Mouse (Mus musculus) limb, embryonic 14.5 days (tissue): ENCODE data around the gene C8a. TPM values are rescaled to one million over a fixed set of nuclear protein-coding genes. Genes with fewer than 3 reads are reported as not detected.

ENCODE experiments used
- ATAC-seq: fragments of 200-750 bp; cut with Nextera tagmentation; 2 replicates; pipeline ENCODE4 v1.8.0; 2017; ENCODE audit warnings: low read depth, moderate number of reproducible peaks, moderate TSS enrichment; ENCODE audit not compliant: low FRiP score
- DNase-seq: peaks from one replicate; pipeline ENCODE4 v3.0.0-alpha.2; 2015; ENCODE audit warnings: low spot score
- H3K27ac ChIP-seq: fragments of 300-500 bp; sonication (generic); replicated peaks from 2 replicates; pipeline ENCODE4 v1.5.1; 2014; ENCODE audit warnings: low read depth, mild to moderate bottlenecking, low read length, moderate library complexity, mixed read lengths
- H3K27me3 ChIP-seq: fragments of 300-500 bp; sonication (generic); 2 replicates; pipeline ENCODE4 v1.6.1; 2014; ENCODE audit warnings: low read length, mixed read lengths; ENCODE audit not compliant: control insufficient read depth, insufficient read depth
- H3K36me3 ChIP-seq: fragments of 300-500 bp; sonication (generic); 2 replicates; pipeline ENCODE4 v1.6.1; 2014; ENCODE audit warnings: mild to moderate bottlenecking, low read length, moderate library complexity, mixed read lengths; ENCODE audit not compliant: control insufficient read depth, insufficient read depth
- H3K4me1 ChIP-seq: fragments of 300-500 bp; sonication (generic); 2 replicates; pipeline ENCODE4 v1.6.1; 2014; ENCODE audit warnings: antibody characterized with exemption, low read length, mixed read lengths; ENCODE audit not compliant: control insufficient read depth, insufficient read depth
- H3K4me2 ChIP-seq: fragments of 300-500 bp; sonication (generic); replicated peaks from 2 replicates; pipeline ENCODE4 v1.6.1; 2014; ENCODE audit warnings: low read depth, mild to moderate bottlenecking, low read length, moderate library complexity; ENCODE audit not compliant: severe bottlenecking
- H3K4me3 ChIP-seq: fragments of 300-500 bp; sonication (generic); replicated peaks from 2 replicates; pipeline ENCODE4 v1.5.1; 2014; ENCODE audit warnings: low read length
- H3K9ac ChIP-seq: fragments of 300-500 bp; sonication (generic); 2 replicates; pipeline ENCODE4 v1.6.1; 2014; ENCODE audit warnings: mild to moderate bottlenecking, low read depth, low read length, moderate library complexity; ENCODE audit not compliant: severe bottlenecking
- H3K9me3 ChIP-seq: fragments of 300-500 bp; sonication (generic); 2 replicates; pipeline ENCODE4 v1.6.1; 2016; ENCODE audit warnings: low read length; ENCODE audit not compliant: control insufficient read depth
- POLR2A ChIP-seq: fragments of 200-500 bp; IDR thresholded peaks from 2 replicates; pipeline ENCODE4 v1.8.0; 2012; ENCODE audit warnings: inconsistent platforms, mild to moderate bottlenecking, moderate library complexity, borderline replicate concordance; ENCODE audit not compliant: insufficient read depth, insufficient read length; ENCODE audit errors: extremely low read depth
- WGBS: fragments of 180-500 bp; shearing (Covaris S2); extraction: QIAGEN DNeasy Blood & Tissue Kit; methylation state at CpG from one replicate; pipeline ENCODE4 v1.1.7; 2014; 5-methylcytosine and 5-hydroxymethylcytosine counted together
- polyA plus RNA-seq, 2 experiments: library from polyadenylated mRNA; depleted of rRNA in 1 of 2; stranded (reverse) in 1 of 2; unstranded in 1 of 2; fragments of >200 nt; fragmentation: Nextera tagmentation in 1 of 2; extraction: Ambion mirVana in 1 of 2; gene quantifications; 2 replicates each; pipeline versions ENCODE4 v1.2.1 to v1.2.3; 2012 to 2014

C8a gene
- polyA plus RNA-seq, 2 experiments: 0.04 TPM; not detected in 1

DNA sequence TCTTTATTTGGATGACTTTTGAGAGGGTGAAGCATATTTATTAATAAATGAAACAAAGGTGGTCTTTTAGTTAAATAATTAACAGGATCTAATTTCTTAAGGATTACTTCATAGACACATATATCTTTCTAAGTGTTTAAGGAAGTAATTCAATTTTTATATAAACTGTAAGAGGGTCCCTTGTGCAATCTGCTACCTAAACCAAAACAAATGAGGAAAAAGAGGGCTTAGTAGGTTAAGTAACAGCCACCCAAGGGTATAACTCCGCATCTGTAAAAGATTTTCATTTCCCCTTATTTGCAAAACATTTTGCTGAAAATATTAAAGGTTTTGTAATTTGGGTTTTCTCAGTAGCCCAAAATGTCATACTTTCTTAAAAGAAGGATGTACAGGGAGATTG lies 11.8 kb downstream of the C8a start:
- H3K27me3 ChIP-seq: no peaks in the 10 kb centered on the region
- 78% methylated on average over 1 of the region's 1 CpGs for WGBS
- H3K27ac ChIP-seq: no peak overlapping the region
- no peak for TF ChIP-seq POLR2A
- no peak for DNase-seq
- no peak overlapping the region for H3K9ac ChIP-seq
- no peak overlapping the region for H3K4me2 ChIP-seq
- no peak overlapping the region for H3K4me3 ChIP-seq
- no peaks in the 10 kb centered on the region for H3K4me1 ChIP-seq
- no peak for ATAC-seq
- H3K9me3 ChIP-seq: no peaks in the 10 kb centered on the region
- H3K36me3 ChIP-seq: no peaks in the 10 kb centered on the region

DNA sequence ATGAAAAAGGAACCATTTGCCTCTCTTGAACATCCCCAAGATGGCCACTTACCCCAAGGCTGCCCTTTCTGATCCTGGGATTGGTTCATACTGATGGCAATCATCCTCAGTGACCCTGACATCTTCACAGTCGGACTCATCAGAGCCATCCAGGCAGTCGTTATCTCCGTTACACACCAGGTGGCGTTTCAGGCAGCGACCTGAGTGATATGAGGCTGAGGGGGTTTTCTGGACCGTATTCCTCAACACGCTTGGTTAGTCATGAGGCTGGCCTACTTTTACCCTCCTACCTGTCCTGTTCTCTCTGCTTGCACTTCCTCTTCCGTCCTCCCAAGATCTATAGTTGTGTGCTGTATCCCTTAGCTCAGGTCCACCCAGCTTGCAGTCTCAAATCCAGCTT lies 15.0 kb downstream of the C8a start:
- H3K4me1 ChIP-seq: no peaks in the 10 kb centered on the region
- no peaks in the 10 kb centered on the region for H3K9me3 ChIP-seq
- no peak for ATAC-seq
- no peak overlapping the region for H3K4me3 ChIP-seq
- TF ChIP-seq POLR2A: no peak
- no peak overlapping the region for H3K9ac ChIP-seq
- no peak overlapping the region for H3K27ac ChIP-seq
- WGBS: 80% methylated on average over 8 of the region's 8 CpGs
- H3K4me2 ChIP-seq: no peak overlapping the region
- no peak for DNase-seq
- no peaks in the 10 kb centered on the region for H3K27me3 ChIP-seq
- no peaks in the 10 kb centered on the region for H3K36me3 ChIP-seq

DNA sequence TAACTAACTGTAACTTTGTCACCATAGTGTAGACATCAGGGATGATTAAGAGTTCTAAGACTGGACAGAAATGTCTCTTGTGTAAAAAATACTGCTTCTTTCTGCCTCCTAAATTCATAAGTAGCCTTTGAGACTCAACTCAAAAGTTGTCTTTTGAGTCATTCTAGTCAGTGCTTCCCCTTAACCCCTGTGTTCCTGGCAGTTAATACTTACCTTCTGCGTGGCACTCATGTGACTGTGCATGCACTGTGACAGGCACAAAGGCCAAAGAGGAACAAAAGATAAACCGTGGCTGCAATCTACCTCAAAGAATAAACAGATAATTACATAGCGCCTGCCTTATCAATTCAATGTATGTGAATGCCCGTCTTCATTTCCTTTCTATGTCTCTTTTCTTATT lies 18.4 kb downstream of the C8a start:
- TF ChIP-seq POLR2A: no peak
- no peaks in the 10 kb centered on the region for H3K36me3 ChIP-seq
- H3K4me1 ChIP-seq: no peaks in the 10 kb centered on the region
- H3K4me2 ChIP-seq: no peak overlapping the region
- H3K9me3 ChIP-seq: no peaks in the 10 kb centered on the region
- H3K27ac ChIP-seq: no peak overlapping the region
- WGBS: 80% methylated on average over 4 of the region's 4 CpGs
- no peaks in the 10 kb centered on the region for H3K27me3 ChIP-seq
- ATAC-seq: no peak
- no peak overlapping the region for H3K9ac ChIP-seq
- DNase-seq: no peak
- H3K4me3 ChIP-seq: no peak overlapping the region

DNA sequence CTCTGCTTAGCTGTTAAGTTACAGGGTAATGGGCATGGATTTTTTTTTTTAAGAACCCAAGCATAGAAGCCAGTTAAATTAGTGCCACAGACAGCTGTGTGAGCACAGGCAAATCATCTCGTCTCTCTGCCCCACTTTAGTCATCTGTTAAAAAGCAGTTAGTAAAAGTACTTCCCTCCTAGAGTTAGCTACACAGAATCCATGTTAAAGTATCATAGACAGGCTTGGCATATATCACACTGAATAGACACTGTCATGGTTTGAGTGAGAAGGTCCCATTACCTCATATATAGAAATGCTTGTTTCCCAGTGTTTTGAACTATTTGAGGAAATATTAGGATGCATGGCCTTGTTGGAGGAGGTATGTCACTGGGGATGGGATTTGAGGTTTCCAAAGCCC lies 19.2 kb downstream of the C8a start, which contains the start of gene Gm17662:
Gene Gm17662 (plus strand): TSS at position 301 of the 400 bp plus-strand sequence.
- Histone ChIP-seq H3K27me3 (no peaks in the 10 kb centered on the region), H3K4me2 (no peak within 1 kb of the TSS), H3K9me3 (no peaks in the 10 kb centered on the region), H3K4me3 (no peak within 1 kb of the TSS), H3K4me1 (no peaks in the 10 kb centered on the region), H3K9ac (no peak within 1 kb of the TSS), H3K36me3 (no peaks in the 10 kb centered on the region), H3K27ac (no peak within 1 kb of the TSS)
- WGBS: 60% methylated on average over 1 of the region's 1 CpGs
- ATAC-seq (no peak), DNase-seq (no peak)
- TF ChIP-seq POLR2A: no peak

DNA sequence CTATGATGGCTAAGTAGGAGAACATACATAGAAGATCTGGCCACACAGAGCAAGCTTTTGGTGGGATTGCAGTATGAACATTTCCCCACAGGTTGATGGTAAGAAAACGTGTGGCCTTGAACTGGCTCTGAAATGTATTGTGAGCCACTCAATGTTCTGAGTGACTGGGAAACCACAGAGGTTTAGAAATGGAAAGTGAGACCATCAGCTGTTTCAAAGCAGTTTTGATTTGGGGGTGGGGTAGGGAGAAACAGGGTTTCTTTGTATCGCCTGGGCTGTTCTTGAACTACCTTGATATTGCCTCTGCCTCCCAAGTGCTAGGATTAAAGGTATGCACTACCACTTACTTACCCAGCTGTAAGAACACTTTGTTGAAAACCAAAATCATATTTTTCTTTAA lies 21.0 kb downstream of the C8a start:
- H3K9ac ChIP-seq: no peak overlapping the region
- no peaks in the 10 kb centered on the region for H3K36me3 ChIP-seq
- no peak for DNase-seq
- no peak overlapping the region for H3K4me3 ChIP-seq
- ATAC-seq: no peak
- H3K27me3 ChIP-seq: no peaks in the 10 kb centered on the region
- 74% methylated on average over 2 of the region's 2 CpGs for WGBS
- no peaks in the 10 kb centered on the region for H3K9me3 ChIP-seq
- H3K27ac ChIP-seq: no peak overlapping the region
- no peaks in the 10 kb centered on the region for H3K4me1 ChIP-seq
- TF ChIP-seq POLR2A: no peak
- H3K4me2 ChIP-seq: no peak overlapping the region

DNA sequence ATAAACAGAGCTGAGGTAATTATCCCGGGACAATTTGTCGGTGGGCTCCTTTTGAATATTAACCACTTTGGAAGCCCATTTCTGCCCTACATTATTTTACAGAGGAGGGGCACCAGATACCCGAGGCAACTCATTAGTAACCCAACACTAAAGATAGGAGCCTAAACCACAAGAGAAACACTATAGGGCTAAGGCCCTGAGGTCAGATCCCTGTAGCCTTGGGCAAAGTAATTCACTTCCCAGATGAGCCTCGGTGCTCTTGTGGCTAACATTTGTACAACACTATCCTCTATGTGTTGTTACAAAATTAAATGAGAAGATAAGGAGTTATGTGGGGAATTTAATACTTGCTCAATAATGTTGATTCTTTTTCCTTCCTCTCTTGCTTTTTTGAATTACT lies 32.7 kb downstream of the C8a start:
- TF ChIP-seq POLR2A: no peak
- Histone ChIP-seq H3K4me1 (no peaks in the 10 kb centered on the region), H3K36me3 (no peaks in the 10 kb centered on the region), H3K27me3 (no peaks in the 10 kb centered on the region), H3K9ac (no peak overlapping the region), H3K4me2 (no peak overlapping the region), H3K4me3 (no peak overlapping the region), H3K9me3 (no peaks in the 10 kb centered on the region), H3K27ac (no peak overlapping the region)
- DNase-seq (no peak), ATAC-seq (no peak)
- 49% methylated on average over 4 of the region's 4 CpGs for WGBS
